Mouse (Mus musculus): ENCODE results near the gene Vwa5b2.
A peak's percentile ranks its signal among the peaks of the same experiment; 100 is the strongest.

Vwa5b2 gene

DNA sequence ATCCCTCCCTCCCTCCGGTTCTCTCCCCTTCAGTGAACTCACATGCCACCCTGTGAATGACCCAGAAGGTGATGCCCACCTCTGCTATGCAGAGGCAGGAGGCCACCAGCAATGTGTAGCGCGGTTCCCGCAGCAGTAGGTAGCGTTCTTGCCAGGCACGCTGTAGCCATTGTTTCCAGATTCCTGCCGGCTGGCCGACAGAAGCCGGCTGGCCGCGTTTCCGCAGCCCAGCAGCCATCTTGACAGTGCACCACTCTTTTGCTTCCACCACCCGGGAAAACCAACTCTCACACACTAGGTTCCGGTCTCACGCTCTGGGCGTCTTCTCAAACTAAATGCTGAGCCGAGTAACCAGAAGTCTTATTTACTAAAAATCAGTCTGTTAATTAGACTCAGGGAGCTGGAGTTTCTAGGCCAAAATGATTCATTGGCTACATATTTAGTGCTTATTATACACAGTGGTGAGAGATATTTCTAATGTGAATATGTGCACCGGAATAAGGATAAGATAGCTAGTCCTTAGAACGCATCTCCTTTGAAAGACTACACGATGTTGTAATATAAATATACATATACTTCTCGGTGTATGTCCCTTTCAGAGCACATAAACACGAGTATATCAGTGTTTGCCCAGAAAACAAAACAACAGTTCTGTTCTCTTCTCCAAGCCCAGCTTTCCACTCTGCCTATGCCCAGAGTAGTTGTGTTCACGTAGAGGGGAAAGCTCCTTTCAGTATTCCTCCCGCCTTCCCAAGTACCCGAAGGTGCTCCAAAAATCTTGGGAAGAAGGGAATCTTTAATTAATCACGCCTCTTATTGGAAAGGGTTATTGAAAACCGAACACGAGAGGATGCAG, 21.5 kb downstream of the Vwa5b2 start:
- peak; percentile 51 for ATAC-seq (ENCODE audit: low TSS enrichment)

DNA sequence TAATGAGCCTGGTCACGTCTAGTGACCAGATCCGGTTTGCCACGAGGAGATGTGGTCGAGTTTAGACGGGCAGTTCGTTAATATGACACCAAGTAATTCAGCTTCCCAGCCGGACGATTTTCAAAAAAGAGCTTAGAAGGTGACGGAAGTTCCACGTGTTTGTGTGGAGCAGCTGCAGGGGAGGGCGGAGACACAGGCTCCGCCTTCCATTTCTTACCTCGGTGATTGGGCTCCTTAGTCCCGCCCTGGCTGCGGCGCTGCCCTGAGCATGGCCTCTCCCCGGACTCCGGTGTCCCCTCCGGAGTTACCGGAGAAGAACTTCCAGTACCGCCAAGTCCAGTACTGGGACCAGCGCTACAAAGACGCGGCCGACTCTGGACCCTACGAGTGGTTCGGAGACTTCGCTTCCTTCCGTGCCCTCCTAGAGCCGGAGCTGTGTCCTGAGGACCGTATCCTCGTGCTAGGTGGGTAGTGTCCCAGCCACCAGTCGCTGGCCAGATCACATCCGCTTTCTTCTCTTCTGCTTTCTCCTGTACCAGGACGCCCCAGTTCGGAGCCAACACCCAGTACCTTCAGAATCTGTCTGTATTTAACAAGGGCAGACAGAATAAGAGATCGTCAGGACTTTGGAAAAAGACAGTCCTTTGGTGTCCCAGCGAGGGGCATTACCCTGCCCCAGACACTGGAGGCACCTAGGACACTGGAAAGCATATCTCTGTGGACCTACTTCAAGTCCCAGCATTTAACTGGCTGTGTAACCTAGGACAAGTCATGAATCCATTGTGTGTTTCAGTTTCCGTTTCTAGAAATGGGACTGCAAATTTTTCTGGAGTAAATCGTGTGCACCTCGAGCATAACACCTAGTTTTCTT, 22.3 kb downstream of the Vwa5b2 start, which contains the start of the genes Eef1akmt4, Gm49333 and Alg3:
Gene Eef1akmt4, plus strand, starts transcription at position 237 of the 871 bp plus-strand sequence.
Gene Gm49333, plus strand, starts transcription at position 254 of the 871 bp plus-strand sequence.
Gene Alg3, minus strand, starts transcription at position 379 of the 871 bp plus-strand sequence.
- peak; percentile 90 for ATAC-seq (ENCODE audit: low TSS enrichment)

DNA sequence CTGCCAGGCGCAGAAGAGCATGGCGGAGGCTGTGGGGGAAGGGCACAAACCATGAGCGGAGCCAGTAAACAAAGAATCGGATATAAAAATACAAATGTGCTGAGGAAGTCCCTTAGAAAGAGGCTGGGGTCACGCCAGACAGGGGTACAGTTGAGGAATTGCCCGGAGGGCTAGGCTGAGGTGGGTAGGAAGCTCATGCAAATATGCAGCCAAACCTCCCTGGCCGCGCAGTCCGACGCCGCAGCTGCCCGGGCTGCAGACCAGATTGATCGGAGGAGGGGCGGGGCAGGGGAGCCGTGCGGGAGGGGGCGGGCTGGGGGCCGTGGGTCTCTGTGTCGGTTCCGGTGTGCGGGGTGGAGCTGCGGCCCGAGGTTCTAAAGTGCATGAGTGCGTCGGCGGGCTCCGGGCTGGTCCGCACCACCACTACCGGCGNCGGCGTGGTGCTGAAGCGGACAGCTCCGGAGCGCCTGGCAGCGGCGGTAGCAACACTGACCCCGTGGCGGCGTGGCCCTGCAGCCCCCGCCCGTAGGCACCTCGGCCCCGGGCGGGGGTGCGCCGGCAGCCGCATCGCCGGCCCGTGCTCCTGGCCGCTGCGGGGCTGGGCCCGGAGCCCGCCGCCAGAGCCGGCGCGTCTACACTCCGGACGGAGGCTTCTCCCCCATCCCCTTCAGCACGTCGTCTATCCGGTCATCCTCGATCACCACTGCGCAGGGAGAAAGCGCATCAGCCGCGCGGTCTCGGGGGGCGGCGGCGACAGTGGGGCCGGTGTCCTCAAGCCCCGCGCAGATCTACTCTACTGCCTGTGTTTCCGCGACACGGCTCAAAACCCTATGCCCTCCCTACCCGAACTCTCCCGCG, 30.5 kb downstream of the Vwa5b2 start:
- ATAC-seq (ENCODE audit: low TSS enrichment), result peak; percentile 5; the same call in 1 of the 2 replicates

DNA sequence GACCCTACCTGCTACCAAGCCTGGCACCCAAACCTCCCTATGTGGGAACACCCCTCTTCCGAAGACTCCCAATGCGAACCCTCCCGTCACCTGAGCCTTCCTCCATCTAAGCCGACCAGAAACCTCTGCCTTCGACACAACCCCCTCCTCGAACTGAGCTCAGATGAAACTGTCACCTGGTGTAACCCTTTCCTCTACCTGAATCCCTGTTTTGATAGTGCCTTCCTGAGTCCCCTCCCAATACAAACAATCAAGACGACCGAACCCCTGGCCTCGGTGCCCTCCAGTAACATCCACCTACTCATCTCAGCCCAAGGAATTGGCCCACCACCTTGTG, 31.1 kb downstream of the Vwa5b2 start:
- ATAC-seq (ENCODE audit: low TSS enrichment), result 0 out of 2 replicates have a peak, but pooled peaks have one; percentile 1

DNA sequence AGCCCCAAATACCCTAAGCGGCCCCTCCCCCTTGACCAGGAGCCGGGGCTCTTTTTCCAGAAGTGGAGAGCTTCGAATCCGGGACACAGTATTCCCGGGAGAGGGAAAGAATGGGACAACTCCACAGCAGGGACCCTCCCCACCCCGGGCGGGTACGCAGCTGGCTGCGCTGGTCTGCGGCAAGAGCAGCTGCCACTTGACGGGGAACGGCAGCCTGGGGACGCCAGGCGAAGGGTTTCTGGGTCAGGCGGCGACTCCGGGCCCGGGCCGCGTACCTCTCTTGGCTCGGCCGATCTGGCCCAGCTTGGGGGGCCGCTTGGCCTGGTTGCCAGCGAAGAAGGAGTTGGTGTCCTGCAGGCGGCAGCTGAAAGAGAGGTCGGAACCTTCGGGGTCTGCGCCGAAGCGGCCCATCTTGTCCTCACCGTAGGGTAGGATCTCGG, 31.5 kb downstream of the Vwa5b2 start:
- ATAC-seq (ENCODE audit: low TSS enrichment), result no peak; the same call in 1 of the 2 replicates

DNA sequence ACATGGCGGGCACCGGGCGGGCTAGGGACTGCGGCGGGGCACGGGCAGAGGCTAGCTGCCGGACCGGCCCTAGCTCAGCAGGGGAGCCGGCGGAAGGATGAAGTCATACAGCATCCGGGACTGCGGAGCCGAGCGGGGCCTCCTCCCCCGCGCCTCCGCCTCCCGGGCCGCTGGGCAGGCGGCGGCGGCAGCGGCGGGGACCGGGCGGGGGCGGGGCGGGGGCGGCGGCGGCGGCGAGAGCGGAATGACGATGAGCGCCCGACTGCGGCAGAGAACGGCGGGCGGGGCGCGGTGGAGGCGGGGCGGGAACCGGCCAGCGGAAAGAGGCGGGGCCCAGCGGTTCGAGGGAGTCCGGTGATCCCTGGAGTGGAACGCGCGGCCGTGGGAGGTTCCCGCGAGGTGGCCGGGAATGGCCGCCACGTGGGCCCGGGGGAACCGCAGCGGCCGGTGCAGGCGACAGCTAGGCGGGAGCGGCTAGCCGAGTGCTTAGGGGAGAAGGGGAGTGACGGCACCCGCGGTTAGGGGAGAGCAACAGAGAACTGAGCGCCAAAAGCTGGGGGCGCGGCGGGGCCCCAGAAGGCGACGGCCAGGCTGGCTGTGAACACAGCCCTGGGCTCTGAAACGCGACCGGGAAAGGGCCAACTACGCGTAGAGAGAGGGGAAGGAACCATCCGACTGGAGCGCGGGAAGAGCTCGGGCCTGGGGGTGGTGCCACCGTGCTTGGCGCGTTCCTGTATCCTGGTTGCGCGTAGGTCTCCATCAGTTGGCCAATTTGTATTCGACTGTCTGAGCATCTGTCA, 32.1 kb downstream of the Vwa5b2 start, which contains the start of gene Camk2n2:
Gene Camk2n2, minus strand, starts transcription at position 97 of the 800 bp plus-strand sequence.
- ATAC-seq (ENCODE audit: low TSS enrichment), result peak; percentile 35

DNA sequence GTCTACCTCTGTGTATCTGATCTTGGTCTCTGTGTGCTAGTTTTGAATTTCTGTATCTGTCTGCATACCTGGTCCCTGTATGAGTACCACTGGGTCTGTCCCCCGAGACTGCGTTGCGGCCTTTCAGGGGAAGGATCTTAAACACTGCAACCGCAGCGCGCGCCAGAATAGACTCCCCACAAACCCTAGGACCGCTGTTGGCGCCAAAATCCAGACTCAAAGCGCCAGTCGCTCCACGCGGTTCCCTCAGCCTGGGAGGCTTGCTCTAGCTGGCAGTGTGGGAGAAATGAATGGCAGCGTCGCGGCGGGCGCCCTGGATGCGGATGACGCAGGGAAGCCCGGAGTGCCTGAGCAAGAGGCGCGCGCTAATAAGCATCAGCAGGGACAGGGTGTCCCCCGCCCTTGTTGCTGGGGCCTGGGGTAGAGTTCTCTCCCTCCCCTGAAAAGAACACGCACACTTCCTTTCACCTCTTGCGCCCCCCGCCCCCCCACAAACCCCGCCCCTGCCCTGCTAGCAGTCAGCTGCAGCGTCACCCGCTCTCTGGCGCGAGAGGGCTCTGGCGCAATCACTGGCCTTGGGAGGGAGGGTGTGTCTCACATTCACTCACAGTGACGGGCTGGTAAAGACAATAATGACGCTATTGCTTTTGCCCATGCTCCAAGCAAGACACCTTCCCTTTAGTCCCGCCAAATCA, 32.9 kb downstream of the Vwa5b2 start:
- ATAC-seq (ENCODE audit: low TSS enrichment), result peak; percentile 48

DNA sequence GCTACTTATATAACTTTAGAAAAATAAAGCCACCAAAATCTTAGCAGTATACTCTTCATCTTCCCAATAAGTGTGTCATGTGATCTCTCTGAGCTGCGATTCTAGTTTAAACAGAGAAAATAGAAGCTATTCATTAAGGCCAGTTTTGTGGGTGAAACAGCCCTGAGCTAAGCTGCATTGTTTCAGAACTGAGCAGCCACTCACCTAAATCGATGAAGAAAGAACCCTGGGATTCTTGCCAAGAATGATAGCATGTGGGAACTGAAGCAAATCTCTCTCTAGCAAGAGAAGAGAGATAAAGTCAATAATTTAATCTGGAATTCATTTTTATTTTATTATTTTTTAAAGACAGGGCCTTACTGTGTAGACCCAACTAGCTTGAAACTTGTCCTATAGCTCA, 33.9 kb downstream of the Vwa5b2 start:
- no peak for ATAC-seq (ENCODE audit: low TSS enrichment)

DNA sequence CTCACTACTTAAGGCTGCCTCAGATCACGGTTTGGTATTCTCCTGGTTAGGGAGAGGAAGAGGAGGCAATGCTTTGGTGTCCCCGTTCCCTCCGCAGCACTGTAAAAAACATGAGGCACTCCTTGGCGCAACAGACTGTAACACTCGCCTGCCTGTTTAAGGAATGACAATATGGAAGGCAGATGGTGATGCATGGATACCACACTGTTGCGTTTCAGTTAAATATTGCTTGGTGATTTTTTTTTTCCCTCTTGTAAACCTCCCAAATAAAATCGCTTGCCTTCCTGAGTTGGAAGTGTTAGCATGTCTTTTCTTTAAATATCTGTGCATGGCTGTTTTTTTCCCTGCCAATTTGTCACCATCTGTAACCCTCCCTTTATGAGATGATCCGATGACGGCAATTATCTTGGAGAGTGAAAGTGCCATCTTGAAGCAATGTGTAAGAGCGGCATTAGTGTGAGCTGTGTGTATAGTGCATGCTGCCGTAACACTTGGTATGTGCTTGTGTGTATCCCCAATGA, 39.7 kb downstream of the Vwa5b2 start:
- ATAC-seq (ENCODE audit: low TSS enrichment), result peak; percentile 91

DNA sequence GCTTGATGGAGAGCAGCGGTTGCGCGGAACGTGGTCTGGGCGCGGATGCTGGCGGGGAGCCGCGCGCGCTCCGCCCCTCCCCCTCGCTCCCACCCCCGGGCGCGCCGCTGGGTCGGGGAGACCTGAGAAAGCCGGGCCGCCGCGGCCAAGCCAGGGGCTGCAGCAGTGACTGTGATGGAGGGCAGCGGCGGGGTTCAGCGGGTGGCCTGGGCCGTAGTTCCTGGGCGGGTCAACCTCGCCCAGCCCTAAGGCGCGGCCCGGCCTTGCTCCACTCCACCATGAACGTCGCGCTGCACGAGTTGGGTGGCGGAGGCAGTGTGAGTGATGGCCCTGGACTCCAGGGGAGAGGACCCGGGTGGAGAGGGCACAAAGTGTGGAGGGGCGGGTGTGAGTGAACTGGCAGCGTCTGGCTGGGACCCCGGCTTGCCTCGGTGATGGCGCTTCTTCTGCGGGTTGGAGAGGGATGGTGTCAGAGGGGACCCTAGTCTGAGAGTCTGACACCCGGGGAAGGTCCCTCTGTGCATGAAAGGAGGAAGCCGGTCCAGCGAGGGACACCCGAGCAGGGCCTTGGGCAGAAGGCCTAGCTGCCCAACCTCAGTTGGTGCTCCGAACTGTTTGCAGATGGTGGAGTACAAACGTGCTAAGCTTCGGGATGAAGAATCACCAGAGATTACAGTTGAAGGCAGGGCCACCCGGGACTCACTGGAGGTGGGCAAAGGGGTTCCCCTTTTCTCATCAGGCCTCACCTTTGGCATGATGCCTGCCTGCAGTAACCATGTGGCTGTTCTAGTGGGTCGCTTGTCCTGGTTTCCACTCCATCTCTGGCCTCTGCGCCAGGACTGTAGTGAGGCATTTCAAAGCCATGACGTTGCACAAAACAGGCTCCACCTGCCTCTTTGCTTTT, 40.7 kb downstream of the Vwa5b2 start, which contains the start of gene Ece2:
Gene Ece2, plus strand, starts transcription at position 98 of the 904 bp plus-strand sequence.
- no peak for ATAC-seq (ENCODE audit: low TSS enrichment)

DNA sequence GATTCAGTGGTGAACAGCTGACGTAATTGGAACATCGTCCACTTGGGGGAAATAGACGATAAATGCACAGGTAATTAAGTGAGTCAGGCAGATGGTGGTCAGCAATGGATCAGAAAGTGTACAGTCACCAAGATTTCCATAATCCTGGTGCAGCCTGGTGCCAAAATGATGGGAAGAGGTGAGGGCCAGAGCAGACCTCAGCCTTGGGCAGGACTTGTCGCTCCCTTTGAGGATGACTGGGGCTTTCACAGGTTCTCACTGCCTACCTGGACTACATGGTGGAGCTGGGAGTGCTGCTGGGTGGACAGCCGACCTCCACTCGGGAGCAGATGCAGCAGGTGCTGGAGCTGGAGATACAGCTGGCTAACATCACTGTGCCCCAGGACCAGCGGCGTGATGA, 48.1 kb downstream of the Vwa5b2 start:
- ATAC-seq (ENCODE audit: low TSS enrichment), result no peak

DNA sequence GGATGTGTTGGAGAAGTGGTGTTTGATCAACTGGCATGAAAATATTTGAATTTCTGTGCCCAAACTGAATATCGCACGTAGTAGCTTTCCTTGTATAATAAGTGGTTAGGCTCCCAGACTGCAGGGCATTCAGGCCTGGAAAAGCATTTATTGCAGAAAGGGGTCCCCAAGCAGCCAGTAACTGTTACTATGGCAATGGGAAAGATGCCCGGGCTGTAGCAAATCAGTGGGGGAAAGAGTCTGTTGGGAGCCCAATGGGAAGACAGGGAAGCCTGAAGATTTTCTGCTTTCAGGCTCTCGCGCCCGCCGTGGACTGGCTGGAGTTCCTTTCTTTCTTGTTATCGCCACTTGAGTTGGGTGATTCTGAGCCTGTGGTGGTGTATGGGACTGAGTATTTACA, 49.1 kb downstream of the Vwa5b2 start:
- peak; percentile 16; the same call in 1 of the 2 replicates for ATAC-seq (ENCODE audit: low TSS enrichment)

DNA sequence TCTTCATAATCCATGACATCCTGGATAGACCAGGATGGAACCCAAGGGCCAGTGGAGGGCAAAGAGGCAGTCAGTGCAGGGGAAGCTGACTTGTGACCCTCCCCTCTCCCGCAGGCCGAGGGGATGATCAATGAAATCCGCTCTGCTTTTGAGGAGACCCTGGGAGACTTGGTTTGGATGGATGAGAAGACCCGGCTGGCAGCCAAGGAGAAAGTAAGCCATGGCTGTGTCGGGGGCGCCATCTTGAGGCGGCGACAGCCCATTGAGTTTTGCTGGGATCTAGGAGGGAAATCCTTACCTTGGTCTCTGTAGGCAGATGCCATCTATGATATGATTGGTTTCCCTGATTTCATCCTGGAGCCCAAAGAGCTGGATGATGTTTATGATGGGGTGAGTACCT, 52.9 kb downstream of the Vwa5b2 start:
- ATAC-seq (ENCODE audit: low TSS enrichment), result peak; percentile 84

DNA sequence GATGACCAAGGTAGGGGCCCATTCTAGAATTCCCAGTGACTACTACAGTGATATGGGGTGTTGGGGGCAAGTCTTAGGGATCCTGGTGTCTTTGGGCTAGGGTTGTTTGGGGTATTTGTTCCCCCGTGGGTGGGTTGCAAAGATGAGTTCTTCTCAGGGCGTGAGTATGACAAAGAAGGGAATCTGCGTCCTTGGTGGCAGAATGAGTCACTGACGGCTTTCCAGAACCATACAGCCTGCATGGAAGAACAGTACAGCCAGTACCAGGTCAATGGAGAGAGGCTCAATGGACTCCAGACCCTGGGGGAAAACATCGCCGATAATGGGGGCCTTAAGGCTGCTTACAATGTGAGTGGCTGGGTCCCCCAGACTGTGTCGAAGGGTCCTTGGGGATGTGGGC, 54.6 kb downstream of the Vwa5b2 start:
- ATAC-seq (ENCODE audit: low TSS enrichment), result no peak

DNA sequence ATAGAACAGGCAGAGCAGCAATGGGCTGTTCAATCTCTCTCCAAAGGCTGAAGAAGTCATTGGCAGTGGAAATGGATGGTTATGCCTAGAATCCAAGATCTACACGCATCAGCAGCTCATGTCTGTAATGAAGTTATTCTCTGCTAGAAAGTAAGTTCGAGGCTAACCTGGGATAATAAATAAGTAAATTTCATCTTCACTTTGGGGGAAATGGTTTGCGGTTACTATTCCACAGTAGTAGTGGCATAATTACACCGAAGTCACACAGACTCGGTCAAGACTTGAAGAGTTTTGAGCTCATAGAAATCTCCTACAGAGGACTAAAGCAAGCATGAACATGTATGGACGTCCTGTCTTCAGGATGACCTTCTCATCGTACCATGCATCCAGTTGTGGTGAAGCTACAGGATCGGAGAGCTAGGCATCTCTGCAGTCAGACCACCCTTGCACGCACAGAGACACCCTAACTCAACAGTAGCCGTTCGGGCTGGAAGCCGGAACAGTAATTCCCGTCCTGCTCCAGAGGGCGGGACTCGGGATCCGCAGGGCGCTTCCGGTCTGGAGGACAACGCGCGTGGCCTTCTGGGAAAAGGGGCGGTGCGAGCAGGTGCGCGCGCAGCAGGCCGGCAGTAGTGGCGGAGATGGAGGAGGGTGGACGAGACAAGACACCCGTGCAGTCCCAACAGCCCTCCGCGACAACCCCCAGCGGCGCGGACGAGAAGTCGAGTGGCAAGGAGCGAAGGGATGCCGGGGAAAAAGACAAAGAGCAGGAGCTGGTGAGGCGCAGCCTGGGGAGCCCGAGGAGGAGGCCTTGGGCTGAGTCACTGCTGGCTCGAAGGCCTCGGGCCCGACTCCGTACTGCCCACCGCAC, 62.0 kb downstream of the Vwa5b2 start, which contains the start of gene Psmd2:
Gene Psmd2, plus strand, starts transcription at position 577 of the 871 bp plus-strand sequence.
- peak; percentile 97 for ATAC-seq (ENCODE audit: low TSS enrichment)

DNA sequence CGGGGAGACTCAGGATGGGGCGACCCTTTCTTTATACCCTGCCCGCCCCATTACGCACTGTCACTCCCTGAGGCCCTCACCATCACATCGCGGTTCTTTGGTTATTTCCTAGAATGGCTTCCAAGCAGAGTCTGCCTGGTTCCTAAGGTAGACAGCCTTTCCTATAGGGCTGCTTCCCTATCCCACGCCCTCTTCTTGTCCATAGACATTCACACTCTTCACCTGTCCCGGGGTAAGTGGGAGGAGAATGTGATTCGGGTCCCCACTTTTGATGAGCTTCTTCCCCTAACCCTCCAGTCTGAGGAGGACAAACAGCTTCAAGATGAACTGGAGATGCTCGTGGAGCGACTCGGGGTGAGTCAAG, 62.7 kb downstream of the Vwa5b2 start:
- peak; percentile 33 for ATAC-seq (ENCODE audit: low TSS enrichment)

DNA sequence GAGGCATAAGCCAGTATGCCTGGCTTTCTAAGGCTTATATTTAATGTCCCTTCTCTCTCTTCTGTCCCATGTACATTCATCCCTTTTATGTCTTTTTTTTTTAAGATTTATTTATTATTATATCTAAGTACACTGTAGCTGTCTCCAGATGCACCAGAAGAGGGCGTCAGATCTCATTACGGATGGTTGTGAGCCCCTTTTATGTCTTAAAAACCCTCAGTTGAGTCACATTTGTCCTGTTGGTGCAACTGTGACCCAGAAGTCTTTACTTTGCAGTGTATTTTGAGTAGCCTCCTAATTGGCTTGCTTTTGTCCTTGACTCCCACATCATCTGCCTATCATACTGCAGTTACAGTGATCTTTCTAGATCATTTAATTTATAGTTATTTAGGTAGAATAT, 64.0 kb downstream of the Vwa5b2 start:
- no peak for ATAC-seq (ENCODE audit: low TSS enrichment)

All from frontal cortex, adult (tissue).